Mouse (Mus musculus) erythroblast, adult 5-6 weeks (primary cell): ENCODE measurements around the gene Kcnq1. TPM values are rescaled to one million over a fixed set of nuclear protein-coding genes. Genes with fewer than 3 reads are reported as not detected.

ENCODE experiments used
- ATAC-seq: replicated peaks from 2 replicates; pipeline ENCODE4 v1.8.0; 2016; ENCODE audit warnings: moderate number of reproducible peaks, mild to moderate bottlenecking, moderate TSS enrichment, inconsistent platforms; ENCODE audit not compliant: poor library complexity, low FRiP score, severe bottlenecking
- total RNA-seq, 2 experiments: library from RNA; stranded (forward) in 1 of 2; stranded (reverse) in 1 of 2; fragments of 150-400 nt in 1 of 2; fragments of 200-764, 138-1000 nt in 1 of 2; gene quantifications; 2 replicates each; pipeline versions ENCODE4 v1.2.3 to v1.2.4; 2015 to 2017; ENCODE audit warnings: low replicate concordance in 2 of 2

Gene Kcnq1
- total RNA-seq, 2 experiments from 2014 or later, result not detected

GRCm38 (mm10) chr7:143341301-143341980 is 235.3 kb downstream of the Kcnq1 start:
- ATAC-seq, result no peak

GRCm38 (mm10) chr7:143343781-143344306 is 237.7 kb downstream of the Kcnq1 start:
- no peak for ATAC-seq

GRCm38 (mm10) chr7:143349287-143349686 is 243.1 kb downstream of the Kcnq1 start:
- no peak for ATAC-seq

DNA sequence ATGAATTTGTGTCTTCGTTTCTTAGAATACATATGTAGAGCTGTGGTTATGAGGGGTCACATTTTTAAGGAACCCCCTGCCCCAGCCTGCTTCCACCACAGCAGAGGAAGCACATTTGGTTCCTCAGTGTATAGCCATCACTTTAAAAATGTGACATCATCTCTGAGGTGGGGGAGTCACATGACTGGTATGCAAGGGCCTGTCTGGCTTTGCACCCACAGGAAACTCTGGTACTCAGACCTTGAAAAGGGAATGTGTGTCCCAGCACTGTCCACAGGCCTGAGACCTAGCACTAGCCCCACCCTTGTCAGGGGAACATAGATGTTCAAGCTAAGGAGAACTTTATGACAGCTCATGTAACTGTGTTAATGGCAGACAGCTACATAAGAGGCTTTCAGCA is 243.7 kb downstream of the Kcnq1 start:
- no peak for ATAC-seq

- no peak for ATAC-seq
Observed at GRCm38 (mm10) chr7:143355831-143356230, 249.7 kb downstream of the Kcnq1 start.

DNA sequence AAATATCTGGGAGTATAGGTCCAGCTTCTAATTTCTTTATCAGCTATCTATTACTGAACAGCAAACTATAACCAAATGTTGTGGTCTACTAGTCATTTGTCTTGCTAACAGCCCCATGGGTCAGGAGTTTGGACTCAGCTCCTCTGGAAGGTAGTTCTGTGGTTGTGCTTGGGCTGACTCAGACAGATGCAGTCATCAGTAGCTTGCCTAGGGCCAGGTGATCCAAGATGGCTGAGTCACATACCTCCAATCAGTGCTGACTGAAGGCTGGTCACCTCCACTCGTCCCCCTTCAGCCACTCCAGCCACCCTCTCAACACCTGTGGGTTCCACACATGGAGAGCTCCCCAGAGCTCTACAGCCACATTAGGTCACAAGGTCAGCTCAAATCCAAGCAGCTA is 250.9 kb downstream of the Kcnq1 start:
- ATAC-seq, result no peak

DNA sequence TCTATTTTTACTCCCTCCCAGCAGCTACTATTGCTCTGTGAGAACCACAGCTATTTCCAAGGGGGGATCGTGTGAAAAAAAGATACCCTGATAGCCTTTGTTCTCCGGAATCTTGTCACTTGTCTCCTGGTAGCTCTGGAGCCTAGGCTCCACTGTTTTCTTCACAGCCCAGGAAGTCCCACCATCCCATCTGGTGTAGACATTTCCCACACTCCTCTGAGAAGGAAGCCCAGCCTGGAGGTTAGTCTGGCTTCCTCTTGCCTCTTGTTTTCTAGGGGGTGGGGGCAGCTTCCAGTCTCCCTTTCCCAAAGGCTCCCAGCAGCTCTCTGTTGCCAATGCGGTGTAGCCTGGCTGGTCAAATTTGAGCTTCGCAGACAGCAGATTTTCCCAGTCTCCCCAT is 251.7 kb downstream of the Kcnq1 start:
- no peak for ATAC-seq

GRCm38 (mm10) chr7:143359762-143360161 is 253.6 kb downstream of the Kcnq1 start:
- ATAC-seq, result no peak

DNA sequence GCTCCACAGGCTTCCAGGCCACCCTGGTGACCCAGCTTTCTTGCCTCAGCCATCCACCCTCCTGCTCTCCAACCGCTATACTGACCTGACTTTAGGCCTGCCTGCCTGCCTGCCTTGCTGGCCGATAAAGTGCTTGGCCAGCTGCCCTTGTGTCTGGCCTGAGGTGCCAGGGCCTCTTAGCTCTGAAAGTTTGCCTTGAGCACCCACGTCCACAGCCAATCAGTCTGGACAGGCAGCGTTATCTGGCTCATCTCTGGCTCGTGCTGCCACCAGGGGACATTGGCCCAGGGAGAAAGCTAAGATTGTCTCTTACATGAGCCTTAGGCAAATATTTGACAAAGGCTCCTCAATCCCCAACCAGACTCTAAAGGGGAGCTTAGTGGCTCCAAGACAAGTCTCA is 254.6 kb downstream of the Kcnq1 start:
- no peak for ATAC-seq

- no peak for ATAC-seq
Observed at GRCm38 (mm10) chr7:143364092-143364832, 258.1 kb downstream of the Kcnq1 start.

- no peak for ATAC-seq
Observed at GRCm38 (mm10) chr7:143364969-143365839, 259.0 kb downstream of the Kcnq1 start.

DNA sequence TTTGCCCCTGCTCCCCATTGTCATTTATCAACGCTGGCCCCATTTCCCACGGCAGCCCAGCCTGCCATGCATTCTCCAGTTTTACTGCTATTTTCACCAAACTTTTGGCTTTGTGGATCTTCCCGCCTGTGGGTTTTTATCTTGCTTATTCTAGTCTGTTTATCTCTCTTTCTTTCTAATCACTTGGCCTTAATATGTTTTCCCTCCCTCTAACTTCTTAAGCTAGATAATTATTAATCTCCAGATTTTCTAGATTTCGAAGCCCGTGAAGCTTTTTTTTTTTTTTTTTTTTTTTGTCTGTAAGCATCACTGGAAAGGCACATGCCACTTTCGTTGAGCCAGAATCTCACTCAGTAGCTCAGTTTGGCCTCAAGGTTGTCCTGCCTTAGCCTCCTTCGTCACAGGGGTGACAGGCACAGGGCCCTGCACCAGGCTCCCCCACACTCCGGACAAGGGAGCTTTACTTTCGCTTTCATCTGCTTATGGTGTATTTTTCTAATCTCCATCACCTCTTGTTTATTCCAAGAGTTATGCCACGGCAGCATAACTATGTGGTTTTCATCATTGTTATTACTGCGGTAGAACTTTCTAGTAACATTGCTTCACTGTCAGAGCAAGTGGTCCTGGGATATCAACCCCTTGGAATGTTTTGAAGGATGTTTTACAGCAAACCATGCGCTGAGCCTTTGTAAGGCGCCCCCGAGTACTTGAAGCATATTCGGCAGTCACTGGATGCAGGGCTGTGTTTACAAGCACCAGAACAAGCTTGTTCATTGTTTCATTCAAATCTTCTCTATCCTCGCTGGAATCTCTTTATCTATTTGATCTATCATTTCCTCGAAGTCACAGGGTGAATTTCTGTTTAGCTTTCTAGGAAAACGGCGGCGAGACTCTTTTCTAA is 261.5 kb downstream of the Kcnq1 start:
- ATAC-seq, result no peak

DNA sequence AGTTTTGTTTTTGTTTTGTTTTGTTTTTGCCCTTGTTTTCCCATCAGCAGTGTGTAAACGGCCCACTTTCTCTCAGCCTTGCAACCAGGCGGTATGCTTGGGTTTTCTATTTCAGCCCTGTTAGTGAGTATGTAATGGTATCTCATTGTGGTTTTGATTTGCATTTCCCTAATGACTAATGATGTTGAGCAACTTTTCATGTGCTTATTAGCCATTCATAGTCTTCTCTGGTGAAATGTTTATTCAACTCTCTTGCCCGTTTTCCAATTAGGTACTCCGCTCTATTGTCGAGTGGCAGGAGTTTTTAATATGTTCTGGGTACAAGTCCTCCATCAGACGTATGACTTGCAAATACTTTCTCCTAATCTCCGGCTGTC is 262.1 kb downstream of the Kcnq1 start:
- ATAC-seq, result no peak

GRCm38 (mm10) chr7:143371336-143371735 is 265.2 kb downstream of the Kcnq1 start:
- no peak for ATAC-seq

DNA sequence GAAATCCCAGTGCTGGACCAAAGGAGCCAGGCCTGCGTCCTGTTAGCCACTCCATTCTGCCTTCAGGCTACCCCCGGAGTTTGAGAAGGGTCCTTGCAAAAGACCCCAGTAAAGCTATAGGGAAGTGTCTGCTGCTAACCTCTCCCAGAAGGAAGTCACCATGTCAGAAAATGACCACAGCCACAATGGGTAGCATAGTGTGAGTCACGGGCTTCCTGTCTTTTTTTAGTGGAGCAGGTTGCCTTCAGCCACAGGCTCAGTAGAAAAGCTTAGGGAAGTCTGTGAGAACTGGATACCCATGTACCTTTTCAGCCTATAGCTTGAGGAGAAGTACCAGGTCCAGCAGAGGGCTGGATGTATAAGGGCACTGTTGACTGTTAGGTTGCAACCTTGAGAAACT is 267.1 kb downstream of the Kcnq1 start:
- no peak for ATAC-seq

DNA sequence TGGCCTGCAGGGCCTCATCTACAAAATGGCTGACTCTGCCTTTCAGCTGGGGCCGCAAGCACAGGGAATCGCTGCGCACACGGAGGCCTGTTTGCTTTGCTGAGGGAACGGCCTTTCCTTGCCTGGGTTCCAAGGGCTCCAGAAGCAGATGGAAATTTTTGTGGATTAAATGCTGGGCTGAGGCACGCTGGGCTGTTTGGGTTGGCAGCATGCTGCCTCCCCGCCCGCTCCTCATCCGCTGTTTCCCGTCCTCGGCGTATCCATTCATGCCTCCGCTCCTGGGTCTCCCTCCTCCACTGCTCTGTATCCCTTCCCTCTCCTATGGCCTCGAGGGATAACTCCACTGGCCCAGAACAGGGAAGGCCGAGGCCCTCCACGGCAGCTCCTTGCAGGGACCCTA is 269.8 kb downstream of the Kcnq1 start:
- ATAC-seq, result no peak

- no peak for ATAC-seq
Observed at GRCm38 (mm10) chr7:143380466-143381073, 274.4 kb downstream of the Kcnq1 start.

DNA sequence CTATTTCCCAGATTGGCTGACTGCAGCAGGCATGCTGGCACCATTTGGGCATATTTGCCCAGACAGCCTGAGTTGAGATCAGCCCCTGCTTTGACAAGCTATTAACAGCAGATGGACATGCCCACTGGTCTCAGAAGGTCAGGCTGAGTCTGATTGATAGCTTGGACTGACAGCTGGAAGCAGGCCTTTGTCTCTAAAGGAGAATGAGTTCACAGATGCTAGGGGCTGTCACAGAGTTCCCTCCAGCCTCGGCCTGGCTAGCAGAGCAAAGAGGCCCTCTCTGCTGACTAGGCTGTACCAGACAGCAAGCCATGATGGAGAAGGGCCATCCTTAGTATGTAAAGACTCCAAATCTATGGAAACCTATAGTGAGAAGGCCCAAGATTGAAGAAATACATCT is 280.5 kb downstream of the Kcnq1 start:
- no peak for ATAC-seq
